Mouse (Mus musculus) lung, embryonic 15.5 days (tissue): Measurements from ENCODE around the gene Cdc42ep5. TPM values are rescaled to one million over a fixed set of nuclear protein-coding genes. Genes with fewer than 3 reads are reported as not detected.

Experiments used
- ATAC-seq: fragments of 200-750 bp; cut with Nextera tagmentation; 2 replicates; pipeline ENCODE4 v1.8.0; 2017; ENCODE audit warnings: moderate number of reproducible peaks, borderline replicate concordance; ENCODE audit not compliant: low FRiP score, low TSS enrichment; ENCODE audit errors: extremely low read depth
- H3K27ac ChIP-seq: fragments of 300-500 bp; sonication (generic); 2 replicates; pipeline ENCODE4 v1.5.1; 2015; ENCODE audit warnings: moderate library complexity, mild to moderate bottlenecking, inconsistent platforms
- H3K27me3 ChIP-seq: fragments of 300-500 bp; sonication (generic); 2 replicates; pipeline ENCODE4 v1.6.1; 2015; ENCODE audit warnings: inconsistent platforms
- H3K36me3 ChIP-seq: fragments of 300-500 bp; sonication (generic); 2 replicates; pipeline ENCODE4 v1.6.1; 2015; ENCODE audit warnings: inconsistent platforms
- H3K4me1 ChIP-seq: fragments of 300-500 bp; sonication (generic); 2 replicates; pipeline ENCODE4 v1.6.1; 2015; ENCODE audit warnings: inconsistent platforms
- H3K4me2 ChIP-seq: fragments of 300-500 bp; sonication (generic); 2 replicates; pipeline ENCODE4 v1.6.1; 2015; ENCODE audit warnings: inconsistent platforms, mild to moderate bottlenecking, moderate library complexity
- H3K4me3 ChIP-seq: fragments of 300-500 bp; sonication (generic); 2 replicates; pipeline ENCODE4 v1.5.1; 2015; ENCODE audit warnings: mild to moderate bottlenecking, inconsistent platforms
- H3K9ac ChIP-seq: fragments of 300-500 bp; sonication (generic); 2 replicates; pipeline ENCODE4 v1.6.1; 2015; ENCODE audit warnings: inconsistent platforms
- H3K9me3 ChIP-seq: fragments of 300-500 bp; sonication (generic); 2 replicates; pipeline ENCODE4 v1.6.1; 2016; ENCODE audit warnings: inconsistent platforms
- WGBS: fragments of 180-500 bp; shearing (Covaris S2); methylation state at CpG from one replicate; pipeline ENCODE4 v1.1.7; 2015; 5-methylcytosine and 5-hydroxymethylcytosine counted together
- polyA plus RNA-seq: library from polyadenylated mRNA; unstranded; fragments of >200 nt; fragmentation: Nextera tagmentation; extraction: Ambion mirVana; gene quantifications from 2 replicates; pipeline ENCODE4 v1.2.1, GENCODE M21; 2015

Gene Cdc42ep5
- polyA plus RNA-seq, 1 experiment from 2014 or later, result 39.8 TPM

DNA sequence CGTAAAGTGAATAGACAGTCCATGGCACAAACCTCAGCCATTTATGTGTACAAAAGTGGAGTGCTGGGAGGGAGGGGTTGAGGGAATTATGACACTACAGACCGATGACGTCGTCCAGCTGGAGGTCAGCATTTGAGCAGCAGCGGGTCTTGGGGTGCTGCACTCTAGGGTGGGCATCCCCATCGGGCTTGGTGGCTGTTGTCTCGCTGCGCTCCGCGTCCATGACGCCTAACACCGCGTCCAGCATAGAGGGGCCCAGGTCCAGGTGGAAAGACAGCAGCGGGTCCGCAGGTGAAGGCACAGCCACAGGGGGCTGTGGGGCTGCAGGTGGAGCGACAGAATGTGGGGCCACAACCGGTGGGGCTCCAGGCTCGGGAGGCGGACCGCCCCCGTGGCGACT lies 13.4 kb downstream of the Cdc42ep5 start:
- H3K9me3 ChIP-seq, result no peaks in the 10 kb centered on the region
- H3K27me3 ChIP-seq, result peaks cover 7% of the 10 kb centered on the region; the same call in 1 of the 2 replicates
- 22% methylated on average over 22 of the region's 22 CpGs for WGBS
- H3K4me1 ChIP-seq, result peaks cover 32% of the 10 kb centered on the region
- H3K4me3 ChIP-seq, result 0 out of 2 replicates have a peak overlapping the region, but pooled peaks have one; percentile 62
- H3K27ac ChIP-seq, result no peak overlapping the region
- H3K4me2 ChIP-seq, result peak overlapping the region; percentile 84
- H3K9ac ChIP-seq, result no peak overlapping the region
- H3K36me3 ChIP-seq, result peaks cover 12% of the 10 kb centered on the region
- ATAC-seq, result no peak

DNA sequence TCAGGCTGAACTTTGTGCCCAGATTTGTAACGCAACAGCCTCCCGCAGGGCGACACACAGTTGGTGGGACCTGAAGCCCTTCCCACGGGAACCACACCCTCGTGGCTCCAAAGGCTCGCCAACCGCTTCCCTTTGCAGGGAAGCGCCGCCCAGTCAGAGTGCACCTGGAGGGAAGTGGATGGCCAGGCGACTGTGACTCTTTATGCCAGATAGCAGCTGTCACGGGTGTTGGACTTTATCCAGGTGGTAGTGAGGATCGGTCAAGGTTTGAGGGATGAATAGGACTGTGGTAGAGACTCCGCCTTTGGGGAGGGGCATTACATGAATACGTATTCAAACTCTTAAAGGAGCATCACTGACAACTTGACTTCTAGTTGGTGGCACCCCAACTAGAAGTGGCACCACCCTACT lies 13.8 kb downstream of the Cdc42ep5 start:
- Histone ChIP-seq H3K4me1 (peaks cover 32% of the 10 kb centered on the region), H3K4me2 (peak overlapping the region; percentile 84), H3K4me3 (peak overlapping the region; percentile 62), H3K27me3 (peaks cover 7% of the 10 kb centered on the region; the same call in 1 of the 2 replicates), H3K9ac (no peak overlapping the region), H3K36me3 (peaks cover 16% of the 10 kb centered on the region), H3K27ac (no peak overlapping the region), H3K9me3 (no peaks in the 10 kb centered on the region)
- WGBS, result 20% methylated on average over 14 of the region's 14 CpGs
- no peak for ATAC-seq

DNA sequence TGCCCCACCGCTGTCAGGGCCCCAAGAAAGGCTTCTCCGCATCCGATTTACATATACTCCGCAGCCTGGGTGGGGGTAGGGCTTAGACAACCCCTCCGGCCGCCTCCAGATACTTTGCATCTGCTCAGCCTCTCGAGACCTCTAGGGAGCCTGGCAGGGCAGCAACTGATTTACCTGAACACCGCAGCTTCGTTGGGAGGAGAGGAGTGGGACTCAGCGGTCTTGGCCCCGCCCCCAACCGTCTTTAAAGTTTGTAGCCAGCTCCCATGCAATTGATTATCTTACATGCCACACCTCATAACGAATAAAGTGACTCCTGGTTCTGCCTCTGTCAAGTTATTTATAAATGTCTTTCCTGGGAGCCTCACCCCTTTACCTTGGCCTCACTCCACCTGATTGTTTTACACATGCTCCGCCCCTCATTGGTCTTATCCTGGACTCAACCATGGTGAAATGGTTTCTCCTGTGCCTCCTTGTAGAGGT lies 14.6 kb downstream of the Cdc42ep5 start, which contains the start of gene Leng9:
TSS of gene Leng9 (minus strand) at position 316 of the 483 bp plus-strand sequence.
- H3K9ac ChIP-seq, result peak within 1 kb of the TSS; percentile 57
- peak within 1 kb of the TSS; percentile 62 for H3K4me3 ChIP-seq
- WGBS, result 2% methylated on average over 14 of the region's 14 CpGs
- peaks cover 23% of the 10 kb centered on the region for H3K36me3 ChIP-seq
- H3K4me2 ChIP-seq, result peak within 1 kb of the TSS; percentile 84
- peak within 1 kb of the TSS; percentile 97 for H3K27ac ChIP-seq
- no peaks in the 10 kb centered on the region for H3K9me3 ChIP-seq
- ATAC-seq, result peak; percentile 28; the same call in 1 of the 2 replicates
- peaks cover 7% of the 10 kb centered on the region; the same call in 1 of the 2 replicates for H3K27me3 ChIP-seq
- H3K4me1 ChIP-seq, result peaks cover 32% of the 10 kb centered on the region

DNA sequence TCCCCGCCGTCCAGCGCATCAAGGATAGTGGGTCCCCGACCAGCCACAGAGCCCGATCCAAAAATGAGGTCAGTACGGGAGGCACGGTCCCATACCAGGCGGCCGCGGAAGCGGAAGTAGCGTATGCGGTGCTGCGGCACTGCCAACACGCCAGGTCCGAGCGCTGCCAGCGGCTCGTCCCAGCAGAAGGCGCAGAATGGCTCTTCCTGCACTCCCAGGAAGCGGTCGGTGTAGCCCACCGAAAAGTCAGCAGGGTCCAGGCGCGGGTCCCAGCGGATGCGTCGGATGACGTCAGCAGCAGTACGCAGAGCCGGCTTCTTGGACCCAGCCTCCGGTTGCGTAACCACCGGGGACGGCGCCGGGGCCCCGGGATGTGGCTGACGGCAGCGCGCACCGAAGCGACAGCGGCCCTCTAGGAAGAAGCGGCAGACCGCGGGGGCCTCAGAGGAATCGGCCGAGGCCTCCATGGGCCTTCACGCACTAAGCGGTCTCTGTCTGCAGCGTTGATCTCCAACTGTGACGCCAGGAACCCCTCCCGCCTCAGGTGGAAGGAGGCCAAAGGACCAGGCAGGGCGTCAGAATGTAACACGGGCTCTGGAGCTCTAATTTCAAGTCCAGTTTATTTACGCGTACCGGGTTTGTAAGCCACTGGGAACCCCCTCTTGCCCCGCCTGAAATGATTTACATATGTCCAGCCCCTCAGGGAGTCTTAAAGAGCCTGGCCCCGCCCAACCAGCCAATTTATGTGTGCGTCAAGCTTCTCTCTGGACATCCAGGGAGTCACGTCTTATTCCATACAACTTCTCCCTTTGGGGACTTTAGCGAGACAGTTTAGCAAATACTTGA lies 15.2 kb downstream of the Cdc42ep5 start:
- Histone ChIP-seq H3K4me3 (peak overlapping the region; percentile 62), H3K4me2 (peak overlapping the region; percentile 84), H3K9ac (peak overlapping the region; percentile 57), H3K27ac (peak overlapping the region; percentile 97), H3K27me3 (peaks cover 7% of the 10 kb centered on the region; the same call in 1 of the 2 replicates), H3K4me1 (peaks cover 32% of the 10 kb centered on the region), H3K9me3 (no peaks in the 10 kb centered on the region), H3K36me3 (peaks cover 30% of the 10 kb centered on the region)
- peak; percentile 78 for ATAC-seq
- under 1% methylated on average over 64 of the region's 64 CpGs for WGBS

DNA sequence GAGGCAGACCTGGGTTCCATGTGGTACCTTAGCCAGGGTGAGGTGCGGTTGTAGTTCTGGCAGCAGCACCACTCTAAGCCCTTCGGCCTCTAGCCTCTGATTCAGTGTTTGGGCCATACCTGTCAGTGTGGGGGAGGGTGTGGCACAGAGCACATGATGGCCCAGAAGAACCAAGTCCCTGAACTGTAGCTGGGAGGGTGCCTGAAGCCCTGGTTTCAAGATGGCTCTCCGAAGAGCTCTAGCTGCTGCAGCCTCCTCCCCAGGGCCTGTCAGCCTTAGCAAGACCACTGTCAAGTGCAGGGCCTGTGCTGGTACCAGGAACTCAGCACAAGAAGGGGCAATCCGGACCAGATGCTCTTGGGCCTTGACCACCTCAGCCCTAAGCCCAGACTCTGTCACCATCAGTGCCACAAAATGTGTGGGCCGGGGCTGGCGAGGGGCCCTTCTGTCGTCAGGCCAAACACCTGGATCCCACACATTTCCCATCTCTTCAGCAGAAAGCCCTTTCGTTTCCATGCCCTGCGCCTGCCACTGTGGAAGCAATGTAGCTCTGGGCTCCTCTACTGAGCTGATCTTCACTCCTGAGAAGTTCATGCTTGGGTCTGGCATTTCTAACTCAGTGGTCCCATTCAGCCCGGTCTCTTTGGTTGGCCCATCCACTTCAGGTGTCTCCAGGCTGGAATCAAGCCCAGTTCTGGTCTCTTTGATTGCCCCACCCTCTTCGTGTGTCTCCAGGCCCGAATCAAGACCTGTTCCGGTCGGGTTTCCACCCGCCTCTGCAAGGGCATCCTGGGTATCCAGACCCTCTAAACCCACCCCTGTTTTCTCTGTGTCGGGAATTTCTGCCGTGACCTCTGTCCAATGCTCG lies 16.1 kb downstream of the Cdc42ep5 start:
- peaks cover 7% of the 10 kb centered on the region; the same call in 1 of the 2 replicates for H3K27me3 ChIP-seq
- H3K9me3 ChIP-seq, result no peaks in the 10 kb centered on the region
- peak; percentile 5; the same call in 1 of the 2 replicates for ATAC-seq
- WGBS, result 25% methylated on average over 18 of the region's 18 CpGs
- peaks cover 32% of the 10 kb centered on the region for H3K4me1 ChIP-seq
- peaks cover 38% of the 10 kb centered on the region for H3K36me3 ChIP-seq
- peak overlapping the region; percentile 97 for H3K27ac ChIP-seq
- H3K4me3 ChIP-seq, result peak overlapping the region; percentile 62
- H3K4me2 ChIP-seq, result peak overlapping the region; percentile 84
- H3K9ac ChIP-seq, result peak overlapping the region; percentile 57

DNA sequence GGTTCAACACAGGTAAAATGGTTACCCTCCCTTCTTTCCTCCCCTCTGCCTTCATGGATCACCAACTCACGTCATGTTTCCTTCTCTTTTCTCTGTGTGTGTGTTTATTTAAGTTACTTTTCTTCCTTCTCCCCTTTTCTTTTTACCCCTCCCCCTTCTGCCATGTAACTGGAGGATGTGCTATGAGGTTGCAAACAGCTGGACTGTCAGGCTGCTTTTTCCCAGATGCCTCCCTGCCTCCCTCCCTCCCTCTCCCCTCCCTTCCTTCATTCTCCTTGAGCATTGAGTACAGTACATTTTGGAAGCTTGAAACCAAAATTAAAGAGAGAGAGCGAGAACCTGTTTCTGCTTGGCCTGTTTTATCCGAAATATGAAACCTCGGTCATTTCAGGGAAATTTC lies 16.8 kb downstream of the Cdc42ep5 start:
- ATAC-seq, result no peak
- H3K36me3 ChIP-seq, result peaks cover 46% of the 10 kb centered on the region
- peaks cover 7% of the 10 kb centered on the region; the same call in 1 of the 2 replicates for H3K27me3 ChIP-seq
- no peak overlapping the region for H3K9ac ChIP-seq
- 58% methylated on average over 4 of the region's 4 CpGs for WGBS
- peaks cover 32% of the 10 kb centered on the region for H3K4me1 ChIP-seq
- peak overlapping the region; percentile 84; the same call in 1 of the 2 replicates for H3K4me2 ChIP-seq
- no peaks in the 10 kb centered on the region for H3K9me3 ChIP-seq
- peak overlapping the region; percentile 97 for H3K27ac ChIP-seq
- H3K4me3 ChIP-seq, result no peak overlapping the region

DNA sequence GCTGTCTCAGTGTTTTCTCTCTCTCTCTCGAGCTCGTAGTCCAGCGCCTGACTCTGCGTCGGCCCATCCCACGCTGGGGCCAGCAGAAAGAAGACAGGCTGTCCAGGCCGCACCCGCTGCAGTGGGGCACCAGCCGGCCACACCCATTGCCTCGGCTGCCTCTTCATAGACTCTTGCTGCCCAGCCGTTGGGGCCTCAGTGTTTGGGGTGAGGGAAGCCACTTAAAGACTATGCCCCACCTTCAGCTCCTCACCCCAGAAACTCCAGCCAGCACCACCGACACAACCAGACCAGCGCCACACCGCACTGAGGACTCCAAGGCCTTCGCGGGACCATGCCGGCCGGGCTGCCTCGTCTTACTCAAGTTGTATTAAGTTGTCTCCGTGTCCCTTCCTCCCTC lies 17.3 kb downstream of the Cdc42ep5 start:
- ATAC-seq, result no peak
- 83% methylated on average over 20 of the region's 20 CpGs for WGBS

DNA sequence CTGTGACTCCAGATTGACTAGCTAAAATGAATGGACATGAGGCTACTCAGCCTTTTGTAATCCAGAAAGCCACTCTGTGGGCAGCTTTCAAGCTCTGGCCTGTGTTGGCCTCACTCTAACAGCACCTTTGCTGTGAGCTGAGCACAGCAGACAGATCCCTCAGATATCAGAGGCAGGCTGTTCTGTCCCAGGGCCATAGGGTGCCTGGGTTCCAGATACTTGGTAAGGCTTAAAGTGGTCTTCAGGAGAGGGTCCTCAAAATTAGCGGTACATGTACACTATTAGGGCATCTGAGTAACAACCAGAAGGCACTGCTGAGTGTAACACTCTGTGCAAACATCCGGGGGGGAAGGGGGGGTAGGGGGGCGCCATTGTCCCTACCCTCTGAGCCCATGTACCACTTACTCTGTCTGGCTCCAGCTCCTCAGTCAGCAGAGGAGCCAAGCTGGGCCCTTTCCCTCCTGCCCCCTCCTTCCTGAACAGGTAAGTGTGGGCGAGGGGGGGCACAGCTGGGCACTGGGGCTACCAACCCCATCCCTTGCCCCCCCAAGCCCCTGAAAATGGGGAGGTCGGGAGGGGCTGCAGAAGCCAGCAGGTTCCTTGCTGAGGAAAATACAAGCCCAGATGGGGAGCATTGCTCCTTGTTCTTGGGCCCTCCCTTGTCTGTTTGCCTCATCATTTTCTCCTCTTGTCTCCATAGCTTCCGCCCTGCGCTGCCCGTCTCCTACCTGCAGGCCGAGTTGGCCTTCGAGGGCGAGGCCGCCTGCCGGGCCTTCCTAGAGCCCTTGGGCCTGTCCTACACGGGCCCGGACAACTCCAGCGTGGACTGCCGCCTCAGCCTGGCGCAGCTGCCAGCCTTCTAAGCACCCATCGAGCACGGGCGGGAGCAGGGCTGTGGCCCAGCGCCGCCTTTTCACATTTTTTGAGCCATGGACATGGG lies 18.1 kb downstream of the Cdc42ep5 start:
- peaks cover 59% of the 10 kb centered on the region for H3K36me3 ChIP-seq
- 93% methylated on average over 23 of the region's 23 CpGs for WGBS
- no peak overlapping the region for H3K9ac ChIP-seq
- ATAC-seq, result no peak
- H3K4me1 ChIP-seq, result peaks cover 32% of the 10 kb centered on the region
- H3K27ac ChIP-seq, result no peak overlapping the region
- no peak overlapping the region for H3K4me2 ChIP-seq
- H3K9me3 ChIP-seq, result no peaks in the 10 kb centered on the region
- H3K4me3 ChIP-seq, result no peak overlapping the region
- peaks cover 4% of the 10 kb centered on the region; the same call in 1 of the 2 replicates for H3K27me3 ChIP-seq

More for the DNA sequence above, 17.3 kb downstream of the Cdc42ep5 start:
- Histone ChIP-seq H3K9me3 (no peaks in the 10 kb centered on the region), H3K9ac (no peak overlapping the region), H3K4me3 (no peak overlapping the region), H3K4me2 (no peak overlapping the region), H3K27ac (no peak overlapping the region), H3K27me3 (peaks cover 7% of the 10 kb centered on the region; the same call in 1 of the 2 replicates), H3K4me1 (peaks cover 32% of the 10 kb centered on the region), H3K36me3 (peaks cover 51% of the 10 kb centered on the region)

DNA sequence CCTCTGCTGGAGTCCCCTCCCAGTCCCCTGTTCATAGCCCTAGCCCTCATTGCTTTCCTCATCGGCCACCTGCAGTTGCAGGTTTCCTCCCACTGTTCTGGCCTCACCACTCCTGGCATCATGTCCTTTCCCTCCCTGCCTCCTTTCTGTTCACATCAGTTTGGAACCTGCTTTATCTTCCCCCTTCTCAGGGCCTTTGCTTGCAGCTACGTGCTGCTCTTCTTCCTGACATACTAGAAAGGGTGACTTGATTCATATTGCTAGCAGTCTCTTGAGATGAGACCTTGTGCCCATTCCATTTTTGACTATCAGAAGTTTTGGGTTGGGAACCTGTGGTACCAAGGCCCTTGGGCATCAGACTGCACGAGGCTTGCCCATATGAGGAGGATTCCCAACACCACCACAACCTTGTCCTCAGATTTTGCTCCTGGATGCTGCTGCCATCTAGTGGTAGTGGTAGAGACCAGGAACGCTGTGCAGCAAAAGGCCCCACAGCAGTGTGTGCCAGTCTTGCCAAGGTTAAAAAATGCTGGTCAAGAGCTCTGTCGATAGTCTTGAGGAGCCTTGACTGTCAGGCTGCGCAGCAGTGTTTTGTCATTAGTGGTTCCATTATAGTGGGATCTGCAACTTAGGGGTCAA lies 19.0 kb downstream of the Cdc42ep5 start:
- Histone ChIP-seq H3K36me3 (peaks cover 68% of the 10 kb centered on the region), H3K27ac (no peak overlapping the region), H3K4me2 (no peak overlapping the region), H3K27me3 (no peaks in the 10 kb centered on the region), H3K9me3 (no peaks in the 10 kb centered on the region), H3K4me3 (no peak overlapping the region), H3K4me1 (peaks cover 25% of the 10 kb centered on the region), H3K9ac (no peak overlapping the region)
- ATAC-seq, result no peak
- 58% methylated on average over 6 of the region's 6 CpGs for WGBS

DNA sequence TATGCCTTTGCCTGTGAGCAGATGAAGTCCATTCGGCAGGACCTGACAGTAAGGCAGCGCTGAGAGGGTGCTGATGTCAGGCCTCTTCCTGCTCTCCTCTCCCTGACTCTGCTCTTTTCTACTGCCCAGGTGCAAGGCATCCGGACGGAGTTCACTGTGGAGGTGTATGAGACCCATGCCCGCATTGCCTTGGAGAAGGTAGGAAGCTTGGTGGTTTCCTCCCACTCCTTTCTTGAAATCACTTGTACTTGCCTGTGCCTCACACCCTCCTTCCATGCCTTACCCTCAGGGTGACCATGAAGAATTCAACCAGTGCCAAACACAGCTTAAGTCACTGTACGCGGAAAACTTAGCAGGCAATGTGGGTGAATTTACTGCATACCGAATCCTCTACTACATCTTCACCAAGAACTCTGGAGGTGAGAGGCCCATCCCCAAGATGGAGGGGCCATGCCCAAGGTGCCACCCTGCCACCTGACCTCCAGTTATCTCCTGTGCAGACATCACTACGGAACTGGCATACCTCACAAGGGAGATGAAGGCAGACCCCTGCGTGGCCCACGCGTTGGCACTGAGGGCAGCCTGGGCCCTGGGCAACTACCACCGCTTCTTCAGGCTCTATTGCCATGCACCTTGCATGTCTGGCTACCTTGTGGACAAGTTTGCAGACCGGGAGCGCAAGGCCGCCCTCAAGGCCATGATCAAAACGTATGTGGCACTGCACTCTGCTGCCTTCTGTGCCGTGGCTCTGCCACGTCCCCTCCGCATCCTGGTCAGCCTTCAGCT lies 19.7 kb downstream of the Cdc42ep5 start:
- Histone ChIP-seq H3K4me2 (no peak overlapping the region), H3K27ac (no peak overlapping the region), H3K9ac (no peak overlapping the region), H3K9me3 (no peaks in the 10 kb centered on the region), H3K4me1 (peaks cover 19% of the 10 kb centered on the region), H3K36me3 (peaks cover 75% of the 10 kb centered on the region), H3K4me3 (no peak overlapping the region), H3K27me3 (no peaks in the 10 kb centered on the region)
- 91% methylated on average over 20 of the region's 20 CpGs for WGBS
- no peak for ATAC-seq
